Mouse (Mus musculus) thymus, adult 2 months (tissue): Measurements from ENCODE around the gene C1ql2. TPM values are rescaled to one million over a fixed set of nuclear protein-coding genes. Genes with fewer than 3 reads are reported as not detected.

ENCODE experiments used
- DNase-seq: peaks from one replicate; pipeline ENCODE4 v3.0.0; 2021
- H3K27ac ChIP-seq: fragments of 200-500 bp; 2 replicates; pipeline ENCODE4 v1.5.1; 2012; ENCODE audit warnings: low read length, control low read depth; ENCODE audit not compliant: control insufficient read depth, insufficient read depth
- H3K27me3 ChIP-seq: fragments of 200-500 bp; 2 replicates; pipeline ENCODE4 v1.6.1; 2012; ENCODE audit warnings: mild to moderate bottlenecking, low read length, moderate library complexity, mixed read lengths; ENCODE audit not compliant: control insufficient read depth, insufficient read depth
- H3K36me3 ChIP-seq: fragments of 200-500 bp; 2 replicates; pipeline ENCODE4 v1.6.1; 2012; ENCODE audit warnings: mild to moderate bottlenecking, low read length, moderate library complexity; ENCODE audit not compliant: control insufficient read depth, insufficient read depth
- H3K4me1 ChIP-seq: fragments of 200-500 bp; replicated peaks from 2 replicates; pipeline ENCODE4 v1.6.1; 2012; ENCODE audit warnings: low read length; ENCODE audit not compliant: control insufficient read depth, insufficient read depth
- H3K4me3 ChIP-seq: fragments of 200-500 bp; 2 replicates; pipeline ENCODE4 v1.5.1; 2012; ENCODE audit warnings: mild to moderate bottlenecking, low read length, control low read depth, moderate library complexity; ENCODE audit not compliant: control insufficient read depth, insufficient read depth
- CTCF ChIP-seq: fragments of 200-500 bp; IDR thresholded peaks from 2 replicates; pipeline ENCODE4 v1.5.1; 2012; ENCODE audit warnings: mild to moderate bottlenecking, control low read depth, low read length, moderate library complexity, borderline replicate concordance; ENCODE audit not compliant: control insufficient read depth, poor library complexity, insufficient read depth; ENCODE audit errors: extremely low read depth
- POLR2A ChIP-seq: fragments of 200-500 bp; IDR thresholded peaks from 2 replicates; pipeline ENCODE4 v1.6.1; 2012; ENCODE audit warnings: mild to moderate bottlenecking, low read length, control low read depth, moderate library complexity; ENCODE audit not compliant: control insufficient read depth, poor library complexity, insufficient read depth; ENCODE audit errors: extremely low read depth
- WGBS: fragments of 180-500 bp; shearing (Covaris S2); methylation state at CpG from one replicate; pipeline ENCODE4 v1.1.7; 2018; 5-methylcytosine and 5-hydroxymethylcytosine counted together
- polyA plus RNA-seq: library from polyadenylated mRNA; depleted of rRNA; stranded (reverse); fragments of >200 nt; gene quantifications from 2 replicates; pipeline ENCODE4 v1.2.3, GENCODE M21; 2012

The C1ql2 gene
- polyA plus RNA-seq, 1 experiment, result 0.11 TPM

DNA sequence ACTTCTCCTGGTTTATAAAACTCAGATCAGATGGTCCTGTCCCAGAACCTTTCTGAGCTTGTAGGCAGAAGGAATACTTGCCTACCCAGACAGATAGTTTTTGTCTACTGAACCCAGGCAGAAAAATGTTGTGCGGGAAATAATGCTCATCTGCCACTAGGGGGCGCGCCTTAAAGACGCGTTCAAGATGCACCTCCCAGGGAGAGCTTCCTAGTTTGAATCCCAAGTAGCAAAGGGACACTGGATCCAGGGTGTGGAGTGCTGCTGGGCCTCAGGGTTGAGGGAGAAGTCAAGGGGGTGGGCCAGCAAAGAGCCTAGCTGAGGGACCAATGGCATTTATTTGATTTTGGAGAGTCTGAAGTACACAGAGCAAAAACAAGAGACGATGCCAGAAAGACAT is 12.7 kb upstream of the C1ql2 start:
- TF ChIP-seq CTCF, result peak; percentile 37; the same call in 1 of the 2 replicates
- no peak for TF ChIP-seq POLR2A
- Histone ChIP-seq H3K36me3 (no peaks in the 10 kb centered on the region), H3K27me3 (no peaks in the 10 kb centered on the region), H3K4me3 (no peak overlapping the region), H3K27ac (no peak overlapping the region), H3K4me1 (no peaks in the 10 kb centered on the region)
- 16% methylated on average over 6 of the region's 6 CpGs for WGBS
- peak; percentile 29 for DNase-seq

DNA sequence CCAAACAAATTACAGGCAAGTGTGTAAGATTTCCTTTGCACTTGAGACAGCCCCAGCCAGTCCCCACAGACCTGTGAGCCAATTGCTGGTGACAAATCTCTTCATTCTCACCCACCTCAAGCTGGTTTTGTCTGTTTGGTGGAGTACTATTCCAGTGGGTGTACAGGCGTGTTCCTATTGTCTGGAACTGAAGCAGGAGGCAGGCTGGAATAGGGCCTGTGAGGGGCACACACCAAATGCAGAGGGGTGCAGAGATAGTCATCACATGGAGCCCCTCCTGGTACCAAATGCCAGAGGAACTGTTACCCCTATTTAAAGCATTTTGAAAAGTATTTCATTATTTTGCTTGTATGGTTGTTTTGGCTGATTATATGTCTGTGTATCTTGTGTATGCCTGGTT is 12.2 kb upstream of the C1ql2 start:
- H3K4me3 ChIP-seq, result no peak overlapping the region
- no peak for DNase-seq
- no peaks in the 10 kb centered on the region for H3K27me3 ChIP-seq
- H3K27ac ChIP-seq, result no peak overlapping the region
- no peaks in the 10 kb centered on the region for H3K36me3 ChIP-seq
- 57% methylated on average over 1 of the region's 1 CpGs for WGBS
- TF ChIP-seq CTCF (no peak), POLR2A (no peak)
- H3K4me1 ChIP-seq, result no peaks in the 10 kb centered on the region

GRCm38 (mm10) chr1:120331841-120332240 is 8.5 kb upstream of the C1ql2 start:
- 46% methylated on average over 6 of the region's 6 CpGs for WGBS
- TF ChIP-seq CTCF (no peak), POLR2A (no peak)
- no peak for DNase-seq

DNA sequence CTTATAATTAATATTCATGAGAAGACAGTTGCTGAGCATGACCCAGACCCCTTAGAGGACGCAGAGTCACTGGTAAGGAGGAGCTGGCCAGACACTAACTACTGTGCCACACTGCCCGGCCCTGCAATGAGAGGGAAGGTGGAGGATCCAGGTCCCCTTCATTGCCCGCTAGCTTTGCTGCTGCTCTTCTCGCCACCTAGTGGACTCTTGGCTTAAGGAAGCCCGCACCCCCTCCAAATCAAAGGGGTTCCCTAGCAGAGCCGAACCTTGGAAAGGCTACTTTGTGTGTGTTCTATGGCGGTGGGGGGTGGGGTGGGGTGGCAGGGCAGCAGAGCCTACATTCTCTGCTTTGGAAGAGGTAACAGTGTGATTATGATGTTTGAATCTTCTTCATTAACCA is 2.4 kb upstream of the C1ql2 start:
- TF ChIP-seq POLR2A, result no peak
- no peak for TF ChIP-seq CTCF
- WGBS, result 36% methylated on average over 7 of the region's 7 CpGs
- Histone ChIP-seq H3K4me1 (no peaks in the 10 kb centered on the region), H3K36me3 (no peaks in the 10 kb centered on the region), H3K27me3 (peaks cover 3% of the 10 kb centered on the region), H3K27ac (no peak overlapping the region), H3K4me3 (no peak overlapping the region)
- DNase-seq, result no peak

More at GRCm38 (mm10) chr1:120331841-120332240, 8.5 kb upstream of the C1ql2 start:
- no peaks in the 10 kb centered on the region for H3K36me3 ChIP-seq
- H3K4me3 ChIP-seq, result no peak overlapping the region
- no peaks in the 10 kb centered on the region for H3K4me1 ChIP-seq
- H3K27me3 ChIP-seq, result no peaks in the 10 kb centered on the region; the same call in 1 of the 2 replicates
- H3K27ac ChIP-seq, result no peak overlapping the region

DNA sequence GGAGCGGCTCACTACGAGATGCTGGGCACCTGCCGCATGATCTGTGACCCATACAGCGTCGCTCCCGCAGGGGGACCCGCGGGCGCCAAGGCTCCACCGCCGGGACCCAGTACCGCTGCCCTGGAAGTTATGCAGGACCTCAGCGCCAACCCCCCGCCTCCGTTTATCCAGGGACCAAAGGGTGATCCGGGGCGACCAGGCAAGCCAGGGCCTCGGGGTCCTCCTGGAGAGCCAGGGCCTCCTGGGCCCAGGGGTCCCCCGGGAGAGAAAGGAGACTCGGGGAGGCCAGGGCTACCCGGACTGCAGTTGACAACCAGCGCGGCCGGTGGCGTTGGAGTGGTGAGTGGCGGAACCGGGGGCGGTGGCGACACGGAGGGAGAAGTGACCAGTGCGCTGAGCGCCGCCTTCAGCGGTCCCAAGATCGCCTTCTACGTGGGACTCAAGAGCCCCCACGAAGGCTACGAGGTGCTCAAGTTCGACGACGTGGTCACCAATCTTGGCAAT is 842 bp downstream of the C1ql2 start:
- Histone ChIP-seq H3K27me3 (peaks cover 3% of the 10 kb centered on the region), H3K36me3 (no peaks in the 10 kb centered on the region), H3K4me3 (no peak overlapping the region), H3K4me1 (no peaks in the 10 kb centered on the region), H3K27ac (no peak overlapping the region)
- 7% methylated on average over 41 of the region's 41 CpGs for WGBS
- TF ChIP-seq POLR2A (no peak), CTCF (no peak)
- DNase-seq, result no peak

- Histone ChIP-seq H3K4me3 (no peak overlapping the region), H3K36me3 (no peaks in the 10 kb centered on the region), H3K27me3 (peaks cover 3% of the 10 kb centered on the region), H3K27ac (no peak overlapping the region), H3K4me1 (no peaks in the 10 kb centered on the region)
- WGBS, result 12% methylated on average over 17 of the region's 17 CpGs
- no peak for DNase-seq
- TF ChIP-seq POLR2A (no peak), CTCF (no peak)
Observed at GRCm38 (mm10) chr1:120341811-120342370, 1.5 kb downstream of the C1ql2 start.
